Mouse (Mus musculus) stomach, postnatal 0 days (tissue): ENCODE data around the gene Snrnp35.

Experiments used
- CTCF ChIP-seq: IDR thresholded peaks from 2 replicates; pipeline ENCODE4 v1.5.1; 2016; ENCODE audit warnings: antibody characterized with exemption, low read depth, mild to moderate bottlenecking, moderate library complexity
- EP300 ChIP-seq: optimal IDR thresholded peaks from 2 replicates; pipeline ENCODE3; 2016; ENCODE audit warnings: antibody characterized with exemption

GRCm38 (mm10) chr5:124438229-124438628 is 44.7 kb upstream of the Snrnp35 start:
- TF ChIP-seq CTCF: peak; percentile 68
- TF ChIP-seq EP300: no peak
